Mouse (Mus musculus) lung, embryonic 16.5 days (tissue): ENCODE data around the gene Gpr107. TPM values are rescaled to one million over a fixed set of nuclear protein-coding genes. Genes with fewer than 3 reads are reported as not detected.

Source experiments
- ATAC-seq: fragments of 200-750 bp; cut with Nextera tagmentation; 2 replicates; pipeline ENCODE4 v1.8.0; 2017; ENCODE audit warnings: low read depth, mild to moderate bottlenecking, moderate library complexity
- H3K27ac ChIP-seq: fragments of 300-500 bp; sonication (generic); 2 replicates; pipeline ENCODE4 v1.5.1; 2014; ENCODE audit warnings: mild to moderate bottlenecking, control low read depth, low read length
- H3K27me3 ChIP-seq: fragments of 300-500 bp; sonication (generic); 2 replicates; pipeline ENCODE4 v1.6.1; 2014; ENCODE audit warnings: low read depth, low read length, mixed read lengths; ENCODE audit not compliant: control insufficient read depth, insufficient read depth
- H3K36me3 ChIP-seq: fragments of 300-500 bp; sonication (generic); 2 replicates; pipeline ENCODE4 v1.6.1; 2014; ENCODE audit warnings: low read length; ENCODE audit not compliant: control insufficient read depth, insufficient read depth
- H3K4me1 ChIP-seq: fragments of 300-500 bp; sonication (generic); replicated peaks from 2 replicates; pipeline ENCODE4 v1.6.1; 2014; ENCODE audit warnings: low read length, mixed read lengths; ENCODE audit not compliant: control insufficient read depth, insufficient read depth
- H3K4me2 ChIP-seq: fragments of 300-500 bp; sonication (generic); 2 replicates; pipeline ENCODE4 v1.6.1; 2014; ENCODE audit warnings: low read depth, low read length, control low read depth
- H3K4me3 ChIP-seq: fragments of 300-500 bp; sonication (generic); 2 replicates; pipeline ENCODE4 v1.5.1; 2014; ENCODE audit warnings: mild to moderate bottlenecking, low read length, control low read depth
- H3K9ac ChIP-seq: fragments of 300-500 bp; sonication (generic); 2 replicates; pipeline ENCODE4 v1.6.1; 2014; ENCODE audit warnings: low read length, control low read depth
- H3K9me3 ChIP-seq: fragments of 300-500 bp; sonication (generic); 2 replicates; pipeline ENCODE4 v1.6.1; 2016; ENCODE audit warnings: low read length; ENCODE audit not compliant: control insufficient read depth
- WGBS: fragments of 180-500 bp; shearing (Covaris S2); extraction: QIAGEN DNeasy Blood & Tissue Kit; methylation state at CpG from one replicate; pipeline ENCODE4 v1.1.7; 2014; 5-methylcytosine and 5-hydroxymethylcytosine counted together
- polyA plus RNA-seq: library from polyadenylated mRNA; unstranded; fragments of >200 nt; fragmentation: Nextera tagmentation; extraction: Ambion mirVana; gene quantifications from 2 replicates; pipeline ENCODE4 v1.2.1, GENCODE M21; 2015

The Gpr107 gene
- polyA plus RNA-seq, 1 experiment from 2014 or later = 34.3 TPM

DNA sequence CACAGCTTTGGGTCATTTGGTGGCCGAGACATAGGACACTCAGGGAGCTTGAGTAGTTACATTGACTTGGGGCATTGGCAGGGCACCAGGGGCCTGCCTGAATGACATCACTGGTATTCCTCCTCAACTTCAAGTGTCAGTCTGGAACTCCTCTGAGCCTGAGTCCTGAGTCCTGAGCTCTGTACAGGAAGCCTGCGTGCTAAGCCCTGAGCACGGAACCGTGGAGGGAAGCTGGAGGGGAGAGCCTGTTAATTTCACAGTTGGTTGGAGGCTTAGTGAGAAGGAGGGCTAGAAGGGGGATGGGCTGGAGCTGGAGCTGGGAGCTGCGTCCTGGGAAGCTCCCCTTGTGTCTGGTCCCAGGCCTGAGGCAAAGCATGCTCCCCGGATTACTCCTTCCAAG lies 115.3 kb downstream of the Gpr107 start:
- no peaks in the 10 kb centered on the region for H3K27me3 ChIP-seq

More for the DNA sequence above, 115.3 kb downstream of the Gpr107 start:
- no peak overlapping the region for H3K4me2 ChIP-seq
- H3K4me3 ChIP-seq = no peak overlapping the region
- H3K27ac ChIP-seq = no peak overlapping the region
- H3K36me3 ChIP-seq = no peaks in the 10 kb centered on the region
- no peak for ATAC-seq
- no peak overlapping the region for H3K9ac ChIP-seq
- no peaks in the 10 kb centered on the region for H3K9me3 ChIP-seq
- WGBS = 55% methylated on average over 6 of the region's 6 CpGs
- peaks cover 20% of the 10 kb centered on the region for H3K4me1 ChIP-seq

Other genes with a start within 250 kb of the Gpr107 start
- gene Ptges, start 222.5 kb upstream of the Gpr107 start, polyA plus RNA-seq = 27.9 and 30.3 TPM in 2 replicates
- 35.0 and 38.4 TPM in 2 replicates for gene Tor1b, start 199.4 kb upstream of the Gpr107 start, polyA plus RNA-seq
- 72.8 and 77.1 TPM in 2 replicates for gene Tor1a, start 184.4 kb upstream of the Gpr107 start, polyA plus RNA-seq
- gene BC005624, start 170.1 kb upstream of the Gpr107 start, polyA plus RNA-seq = 57.6 and 58.9 TPM in 2 replicates
- gene Usp20, start 170.0 kb upstream of the Gpr107 start, polyA plus RNA-seq = 16.3 and 16.5 TPM in 2 replicates
- 15.6 and 18.1 TPM in 2 replicates for gene Fnbp1, start 10.3 kb upstream of the Gpr107 start, polyA plus RNA-seq
- gene Ncs1, start 93.5 kb downstream of the Gpr107 start, polyA plus RNA-seq = 10.5 and 11.8 TPM in 2 replicates
- gene Hmcn2, start 162.1 kb downstream of the Gpr107 start, polyA plus RNA-seq = 1.4 and 1.6 TPM in 2 replicates